Mouse (Mus musculus): ENCODE data around the gene B230118H07Rik. TPM values are rescaled to one million over a fixed set of nuclear protein-coding genes. Genes with fewer than 3 reads are reported as not detected.

The B230118H07Rik gene
- polyA plus RNA-seq, 1 experiment from 2014 or later: 55.8 TPM

DNA sequence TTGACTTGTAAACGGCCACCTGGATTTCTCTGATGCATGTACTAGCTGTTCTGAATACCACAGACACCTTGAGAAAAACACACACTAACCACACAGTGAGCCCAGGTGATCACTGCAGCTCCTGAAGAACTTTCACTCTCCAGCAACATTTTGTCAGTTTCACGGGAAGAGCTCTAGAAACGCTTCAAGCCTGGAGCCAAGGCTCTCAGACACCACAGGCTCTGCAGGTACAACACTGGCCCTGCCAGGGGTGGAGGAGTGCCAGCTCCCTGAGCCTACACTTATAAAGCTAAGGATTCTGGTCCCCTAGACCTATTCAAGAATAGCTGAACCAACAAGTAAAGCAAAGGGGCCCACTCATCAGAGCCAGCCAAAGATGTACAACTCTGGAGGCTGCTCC lies 67.9 kb downstream of the B230118H07Rik start:
- Histone ChIP-seq H3K9ac (ENCODE audit: low read depth, low read length) (no peak overlapping the region), H3K4me3 (ENCODE audit: low read depth, low read length) (no peak overlapping the region), H3K4me1 (ENCODE audit: control insufficient read depth, insufficient read depth, low read length) (no peaks in the 10 kb centered on the region), H3K9me3 (ENCODE audit: control insufficient read depth, low read length) (no peaks in the 10 kb centered on the region), H3K27ac (replicated peaks; ENCODE audit: low read depth, low read length) (no peak overlapping the region), H3K36me3 (ENCODE audit: control insufficient read depth, insufficient read depth, low read length) (no peaks in the 10 kb centered on the region), H3K4me2 (ENCODE audit: low read depth, low read length) (no peak overlapping the region), H3K27me3 (replicated peaks; ENCODE audit: control insufficient read depth, insufficient read depth, low read length) (no peaks in the 10 kb centered on the region)
- WGBS: 79% methylated on average over 3 of the region's 3 CpGs
- DNase-seq (ENCODE audit: low spot score): no peak
- ATAC-seq (ENCODE audit: low read depth): no peak

DNA sequence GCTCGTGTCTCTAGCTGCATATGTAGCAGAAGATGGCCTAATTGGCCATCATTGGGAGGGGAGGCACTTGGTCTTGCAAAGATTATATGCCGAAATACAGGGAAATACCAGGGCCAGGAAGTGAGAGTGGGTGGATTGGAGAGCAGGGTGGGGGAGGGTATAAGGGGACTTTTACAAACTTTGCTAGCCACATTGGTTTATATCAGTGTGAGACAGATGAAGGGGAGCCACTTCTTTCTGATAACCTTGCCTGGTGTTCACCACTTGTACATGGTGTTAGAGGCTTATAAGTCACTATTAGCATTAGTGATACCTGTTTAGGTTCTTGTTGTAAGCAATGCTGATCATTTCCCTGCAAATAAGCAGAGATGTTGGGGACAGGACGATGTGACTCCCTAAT lies 68.4 kb downstream of the B230118H07Rik start:
- DNase-seq (ENCODE audit: low spot score) (no peak), ATAC-seq (ENCODE audit: low read depth) (no peak)
- 63% methylated on average over 3 of the region's 3 CpGs for WGBS
- Histone ChIP-seq H3K36me3 (ENCODE audit: control insufficient read depth, insufficient read depth, low read length) (no peaks in the 10 kb centered on the region), H3K9me3 (ENCODE audit: control insufficient read depth, low read length) (no peaks in the 10 kb centered on the region), H3K27ac (replicated peaks; ENCODE audit: low read depth, low read length) (no peak overlapping the region), H3K4me2 (ENCODE audit: low read depth, low read length) (no peak overlapping the region), H3K9ac (ENCODE audit: low read depth, low read length) (no peak overlapping the region), H3K4me1 (ENCODE audit: control insufficient read depth, insufficient read depth, low read length) (no peaks in the 10 kb centered on the region), H3K4me3 (ENCODE audit: low read depth, low read length) (no peak overlapping the region), H3K27me3 (replicated peaks; ENCODE audit: control insufficient read depth, insufficient read depth, low read length) (no peaks in the 10 kb centered on the region)

DNA sequence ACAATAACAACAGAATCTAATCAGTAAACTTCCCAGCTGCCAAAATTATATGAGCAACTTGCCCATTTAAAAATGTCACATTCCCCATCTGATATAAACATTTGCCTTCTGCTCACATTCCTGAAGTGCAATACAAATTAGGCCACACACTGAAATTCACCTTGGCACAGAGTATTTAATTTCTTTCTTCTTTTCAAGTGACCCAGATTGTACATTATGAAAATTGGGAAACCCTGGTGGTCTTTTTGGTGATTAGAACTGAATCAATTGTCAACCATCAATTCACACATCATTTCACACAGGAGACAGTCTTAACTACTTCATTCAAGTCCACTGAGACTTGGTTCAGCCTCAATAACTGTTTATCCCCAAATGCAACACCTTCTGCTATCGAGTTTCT lies 68.9 kb downstream of the B230118H07Rik start:
- no peak overlapping the region for H3K27ac ChIP-seq (replicated peaks; ENCODE audit: low read depth, low read length)
- H3K9me3 ChIP-seq (ENCODE audit: control insufficient read depth, low read length): no peaks in the 10 kb centered on the region
- H3K4me2 ChIP-seq (ENCODE audit: low read depth, low read length): no peak overlapping the region
- H3K9ac ChIP-seq (ENCODE audit: low read depth, low read length): no peak overlapping the region
- no peak overlapping the region for H3K4me3 ChIP-seq (ENCODE audit: low read depth, low read length)
- 54% methylated on average over 1 of the region's 1 CpGs for WGBS
- no peaks in the 10 kb centered on the region for H3K27me3 ChIP-seq (replicated peaks; ENCODE audit: control insufficient read depth, insufficient read depth, low read length)
- DNase-seq (ENCODE audit: low spot score): peak; percentile 61
- peak; percentile 47; the same call in 1 of the 2 replicates for ATAC-seq (ENCODE audit: low read depth)
- no peaks in the 10 kb centered on the region for H3K4me1 ChIP-seq (ENCODE audit: control insufficient read depth, insufficient read depth, low read length)
- no peaks in the 10 kb centered on the region for H3K36me3 ChIP-seq (ENCODE audit: control insufficient read depth, insufficient read depth, low read length)

GRCm38 (mm10) chr2:101580027-101580426 lies 69.3 kb downstream of the B230118H07Rik start:
- H3K9ac ChIP-seq (ENCODE audit: low read depth, low read length): 0 out of 2 replicates have a peak overlapping the region, but pooled peaks have one; percentile 19
- H3K9me3 ChIP-seq (ENCODE audit: control insufficient read depth, low read length): no peaks in the 10 kb centered on the region
- no peaks in the 10 kb centered on the region for H3K27me3 ChIP-seq (replicated peaks; ENCODE audit: control insufficient read depth, insufficient read depth, low read length)
- WGBS: 56% methylated on average over 2 of the region's 2 CpGs
- ATAC-seq (ENCODE audit: low read depth) (no peak), DNase-seq (ENCODE audit: low spot score) (no peak)
- H3K4me1 ChIP-seq (ENCODE audit: control insufficient read depth, insufficient read depth, low read length): no peaks in the 10 kb centered on the region
- no peak overlapping the region for H3K4me3 ChIP-seq (ENCODE audit: low read depth, low read length)
- no peaks in the 10 kb centered on the region for H3K36me3 ChIP-seq (ENCODE audit: control insufficient read depth, insufficient read depth, low read length)
- H3K4me2 ChIP-seq (ENCODE audit: low read depth, low read length): no peak overlapping the region
- H3K27ac ChIP-seq (replicated peaks; ENCODE audit: low read depth, low read length): no peak overlapping the region

- Histone ChIP-seq H3K9me3 (ENCODE audit: control insufficient read depth, low read length) (no peaks in the 10 kb centered on the region), H3K27ac (replicated peaks; ENCODE audit: low read depth, low read length) (no peak overlapping the region), H3K4me2 (ENCODE audit: low read depth, low read length) (no peak overlapping the region), H3K9ac (ENCODE audit: low read depth, low read length) (no peak overlapping the region), H3K4me3 (ENCODE audit: low read depth, low read length) (no peak overlapping the region), H3K4me1 (ENCODE audit: control insufficient read depth, insufficient read depth, low read length) (no peaks in the 10 kb centered on the region), H3K27me3 (replicated peaks; ENCODE audit: control insufficient read depth, insufficient read depth, low read length) (no peaks in the 10 kb centered on the region), H3K36me3 (ENCODE audit: control insufficient read depth, insufficient read depth, low read length) (no peaks in the 10 kb centered on the region)
- ATAC-seq (ENCODE audit: low read depth) (no peak), DNase-seq (ENCODE audit: low spot score) (no peak)
- 72% methylated on average over 4 of the region's 4 CpGs for WGBS
Measured at GRCm38 (mm10) chr2:101577243-101577642, 72.1 kb downstream of the B230118H07Rik start.

DNA sequence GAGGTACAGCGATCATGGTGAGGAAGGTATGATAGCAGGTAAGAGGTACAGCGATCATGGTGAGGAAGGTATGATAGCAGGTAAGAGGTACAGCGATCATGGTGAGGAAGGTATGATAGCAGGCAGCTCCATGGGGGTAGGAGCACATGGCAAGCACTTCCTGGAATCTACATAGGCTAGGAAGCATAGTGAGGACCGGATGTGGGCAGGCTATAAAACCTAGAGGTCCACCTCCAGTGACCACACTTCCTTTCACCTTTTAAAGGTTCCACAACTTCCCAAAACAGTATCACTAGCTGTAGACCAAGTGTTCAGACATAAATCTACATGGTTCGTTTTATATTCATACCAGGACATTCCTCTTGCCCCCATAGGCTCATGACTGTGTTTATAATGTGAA lies 80.1 kb downstream of the B230118H07Rik start:
- Histone ChIP-seq H3K9ac (ENCODE audit: low read depth, low read length) (no peak overlapping the region), H3K36me3 (ENCODE audit: control insufficient read depth, insufficient read depth, low read length) (no peaks in the 10 kb centered on the region), H3K4me3 (ENCODE audit: low read depth, low read length) (no peak overlapping the region), H3K27ac (replicated peaks; ENCODE audit: low read depth, low read length) (no peak overlapping the region), H3K9me3 (ENCODE audit: control insufficient read depth, low read length) (no peaks in the 10 kb centered on the region), H3K4me1 (ENCODE audit: control insufficient read depth, insufficient read depth, low read length) (no peaks in the 10 kb centered on the region), H3K27me3 (replicated peaks; ENCODE audit: control insufficient read depth, insufficient read depth, low read length) (no peaks in the 10 kb centered on the region), H3K4me2 (ENCODE audit: low read depth, low read length) (no peak overlapping the region)
- ATAC-seq (ENCODE audit: low read depth) (no peak), DNase-seq (ENCODE audit: low spot score) (no peak)
- 83% methylated on average over 3 of the region's 5 CpGs for WGBS

- no peak overlapping the region for H3K9ac ChIP-seq (ENCODE audit: low read depth, low read length)
- H3K9me3 ChIP-seq (ENCODE audit: control insufficient read depth, low read length): no peaks in the 10 kb centered on the region
- H3K27ac ChIP-seq (replicated peaks; ENCODE audit: low read depth, low read length): no peak overlapping the region
- WGBS: 92% methylated on average over 2 of the region's 2 CpGs
- ATAC-seq (ENCODE audit: low read depth) (no peak), DNase-seq (ENCODE audit: low spot score) (no peak)
- H3K27me3 ChIP-seq (replicated peaks; ENCODE audit: control insufficient read depth, insufficient read depth, low read length): no peaks in the 10 kb centered on the region
- H3K4me3 ChIP-seq (ENCODE audit: low read depth, low read length): no peak overlapping the region
- no peaks in the 10 kb centered on the region for H3K36me3 ChIP-seq (ENCODE audit: control insufficient read depth, insufficient read depth, low read length)
- no peaks in the 10 kb centered on the region for H3K4me1 ChIP-seq (ENCODE audit: control insufficient read depth, insufficient read depth, low read length)
- no peak overlapping the region for H3K4me2 ChIP-seq (ENCODE audit: low read depth, low read length)
Measured at GRCm38 (mm10) chr2:101567490-101567889, 81.8 kb downstream of the B230118H07Rik start.

DNA sequence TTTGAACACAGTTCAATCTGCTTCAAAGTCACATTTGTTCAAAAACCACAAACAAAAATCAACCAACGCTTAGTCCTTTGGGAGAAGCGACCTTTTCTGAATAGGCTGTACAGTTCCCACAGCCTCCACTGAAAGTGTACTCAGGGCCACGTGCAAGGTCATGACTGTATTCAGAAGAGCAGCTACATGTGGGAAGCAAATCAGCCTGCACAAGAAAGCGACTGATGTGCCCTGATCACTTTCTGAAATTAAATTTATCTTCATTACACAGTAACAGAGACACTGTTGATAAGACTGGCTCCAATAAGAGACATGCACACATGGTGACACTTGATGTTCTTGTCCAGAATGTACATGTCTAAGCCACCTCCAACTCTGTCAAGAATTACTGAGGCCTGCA lies 85.6 kb downstream of the B230118H07Rik start:
- WGBS: 80% methylated on average over 4 of the region's 4 CpGs
- H3K27me3 ChIP-seq (replicated peaks; ENCODE audit: control insufficient read depth, insufficient read depth, low read length): no peaks in the 10 kb centered on the region
- H3K27ac ChIP-seq (replicated peaks; ENCODE audit: low read depth, low read length): no peak overlapping the region
- no peak overlapping the region for H3K9ac ChIP-seq (ENCODE audit: low read depth, low read length)
- H3K4me2 ChIP-seq (ENCODE audit: low read depth, low read length): no peak overlapping the region
- no peak overlapping the region for H3K4me3 ChIP-seq (ENCODE audit: low read depth, low read length)
- H3K4me1 ChIP-seq (ENCODE audit: control insufficient read depth, insufficient read depth, low read length): no peaks in the 10 kb centered on the region
- ATAC-seq (ENCODE audit: low read depth): no peak
- no peak for DNase-seq (ENCODE audit: low spot score)
- H3K36me3 ChIP-seq (ENCODE audit: control insufficient read depth, insufficient read depth, low read length): no peaks in the 10 kb centered on the region
- H3K9me3 ChIP-seq (ENCODE audit: control insufficient read depth, low read length): no peaks in the 10 kb centered on the region

DNA sequence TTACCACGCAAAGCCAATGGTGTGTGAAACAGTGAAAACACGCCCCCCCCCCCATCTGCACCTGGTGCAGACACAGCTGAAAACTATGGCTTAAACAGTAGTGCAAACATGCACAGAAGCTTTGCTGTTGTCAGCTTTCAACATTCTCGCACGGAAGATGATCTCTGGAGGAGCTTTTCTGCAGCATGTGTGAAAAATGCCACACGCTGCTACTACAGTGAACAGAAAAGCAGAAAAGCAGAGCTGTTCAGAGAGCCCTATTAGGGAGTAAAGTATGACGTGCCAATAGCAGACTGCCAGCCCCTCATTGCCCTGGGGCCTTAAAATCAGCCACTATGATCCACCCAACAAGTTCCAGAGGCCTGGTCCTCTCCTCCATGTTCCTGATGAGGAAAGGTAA lies 86.1 kb downstream of the B230118H07Rik start:
- 67% methylated on average over 6 of the region's 6 CpGs for WGBS
- ATAC-seq (ENCODE audit: low read depth) (no peak), DNase-seq (ENCODE audit: low spot score) (no peak)
- H3K4me1 ChIP-seq (ENCODE audit: control insufficient read depth, insufficient read depth, low read length): no peaks in the 10 kb centered on the region
- H3K36me3 ChIP-seq (ENCODE audit: control insufficient read depth, insufficient read depth, low read length): no peaks in the 10 kb centered on the region
- H3K27ac ChIP-seq (replicated peaks; ENCODE audit: low read depth, low read length): no peak overlapping the region
- H3K4me3 ChIP-seq (ENCODE audit: low read depth, low read length): no peak overlapping the region
- no peaks in the 10 kb centered on the region for H3K9me3 ChIP-seq (ENCODE audit: control insufficient read depth, low read length)
- no peak overlapping the region for H3K4me2 ChIP-seq (ENCODE audit: low read depth, low read length)
- H3K9ac ChIP-seq (ENCODE audit: low read depth, low read length): no peak overlapping the region
- H3K27me3 ChIP-seq (replicated peaks; ENCODE audit: control insufficient read depth, insufficient read depth, low read length): no peaks in the 10 kb centered on the region

Data from embryonic facial prominence, embryonic 14.5 days (tissue).